Mouse (Mus musculus) brain, embryonic 14.5 days (tissue): Measurements from ENCODE around the gene Spock3.

ENCODE experiments used
- CTCF ChIP-seq: fragments of 200-500 bp; IDR thresholded peaks from 2 replicates; pipeline ENCODE4 v1.5.1; 2012; ENCODE audit warnings: inconsistent platforms, mild to moderate bottlenecking, moderate library complexity, borderline replicate concordance; ENCODE audit not compliant: insufficient read depth, insufficient read length; ENCODE audit errors: extremely low read depth
- POLR2A ChIP-seq: fragments of 200-500 bp; IDR thresholded peaks from 2 replicates; pipeline ENCODE4 v1.6.1; 2012; ENCODE audit warnings: mild to moderate bottlenecking, inconsistent platforms, borderline replicate concordance; ENCODE audit not compliant: poor library complexity, insufficient read depth, insufficient read length, severe bottlenecking; ENCODE audit errors: extremely low read depth

DNA sequence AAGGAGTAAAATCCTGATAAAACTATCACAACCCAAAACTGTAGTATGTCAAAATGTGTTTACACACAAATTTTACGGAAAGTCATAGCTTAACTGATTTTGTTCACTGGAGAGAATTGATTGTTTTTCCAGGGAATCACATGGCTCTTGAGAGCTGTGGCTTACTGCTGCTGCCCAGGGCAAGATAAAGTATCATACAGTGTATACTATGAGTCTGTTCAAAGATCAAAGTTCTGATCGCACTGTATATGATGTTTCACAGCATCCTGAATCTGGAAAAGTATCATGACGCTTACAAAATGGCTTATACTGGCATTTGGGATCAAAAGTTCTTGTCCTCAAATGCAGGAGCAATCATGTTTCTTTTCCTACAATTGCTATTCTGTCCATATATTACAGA, 11.8 kb downstream of the Spock3 start:
- no peak for TF ChIP-seq CTCF
- no peak for TF ChIP-seq POLR2A
